Mouse (Mus musculus) CH12.LX (cell line): ENCODE measurements around the gene B3gnt7. TPM values are rescaled to one million over a fixed set of nuclear protein-coding genes. Genes with fewer than 3 reads are reported as not detected.

ENCODE experiments used
- DNase-seq: peaks from one replicate; pipeline ENCODE4 v3.0.0-alpha.2; 2013; ENCODE audit errors: extremely low read depth
- H3K27ac ChIP-seq: 2 replicates; pipeline ENCODE4 v1.5.1; 2012; ENCODE audit warnings: low read depth, mild to moderate bottlenecking, control low read depth, moderate library complexity; ENCODE audit not compliant: insufficient read depth
- H3K27me3 ChIP-seq: replicated peaks from 2 replicates; pipeline ENCODE3; 2012; ENCODE audit warnings: inconsistent platforms
- H3K36me3 ChIP-seq, 2 experiments: replicated peaks in 1 of 2; 2 replicates each; pipeline versions ENCODE3 to v1.6.1; 2012; ENCODE audit warnings: inconsistent platforms in 1 of 2, low read length in 1 of 2, mild to moderate bottlenecking in 1 of 2, mixed read lengths in 1 of 2, moderate library complexity in 1 of 2; ENCODE audit not compliant: control insufficient read depth in 1 of 2, insufficient read depth in 1 of 2
- H3K4me1 ChIP-seq, 2 experiments: 2 replicates each; pipeline ENCODE4 v1.6.1; 2012; ENCODE audit warnings: inconsistent platforms in 1 of 2, moderate library complexity in 1 of 2; ENCODE audit not compliant: insufficient read depth in 2 of 2, control insufficient read depth in 1 of 2
- H3K4me2 ChIP-seq: 2 replicates; pipeline ENCODE4 v1.6.1; 2012; ENCODE audit warnings: low read depth, mild to moderate bottlenecking, control low read depth; ENCODE audit not compliant: poor library complexity, insufficient read depth, severe bottlenecking
- H3K4me3 ChIP-seq, 3 experiments: fragments of 150-350 bp in 1 of 3; sonication (generic) in 1 of 3; replicated peaks in 1 of 3; 2 replicates each; pipeline versions ENCODE3 to v1.5.1; 2011 to 2012; ENCODE audit warnings: low read depth in 2 of 3, low read length in 2 of 3, mild to moderate bottlenecking in 2 of 3, moderate library complexity in 2 of 3, control low read depth in 1 of 3, improper control_type of control experiment in 1 of 3, inconsistent platforms in 1 of 3, mixed read lengths in 1 of 3; ENCODE audit not compliant: poor library complexity in 1 of 3
- H3K79me2 ChIP-seq: replicated peaks from 2 replicates; pipeline ENCODE4 v1.6.1; 2012; ENCODE audit warnings: mild to moderate bottlenecking, moderate library complexity; ENCODE audit not compliant: control insufficient read depth, poor library complexity, insufficient read depth, severe bottlenecking; ENCODE audit errors: extremely low read depth
- H3K9ac ChIP-seq: 2 replicates; pipeline ENCODE4 v1.6.1; 2012; ENCODE audit warnings: low read depth, mild to moderate bottlenecking, control low read depth, moderate library complexity; ENCODE audit not compliant: insufficient read depth
- H3K9me3 ChIP-seq: replicated peaks from 2 replicates; pipeline ENCODE3; 2012; ENCODE audit warnings: low read length, inconsistent platforms, mixed read lengths
- CHD1 ChIP-seq: IDR thresholded peaks from 2 replicates; pipeline ENCODE4 v1.6.1; 2012; ENCODE audit warnings: low read depth, low read length, improper control_type of control experiment, inconsistent platforms
- CHD2 ChIP-seq: IDR thresholded peaks from 2 replicates; pipeline ENCODE4 v1.6.1; 2011; ENCODE audit warnings: low read length, improper control_type of control experiment
- E2F4 ChIP-seq: IDR thresholded peaks from 2 replicates; pipeline ENCODE4 v1.6.1; 2011; ENCODE audit warnings: low read depth, low read length, improper control_type of control experiment; ENCODE audit not compliant: insufficient replicate concordance
- ELF1 ChIP-seq: IDR thresholded peaks from 2 replicates; pipeline ENCODE4 v1.6.1; 2014; ENCODE audit warnings: low read depth, mild to moderate bottlenecking, inconsistent platforms, low read length, improper control_type of control experiment
- MAFK ChIP-seq: IDR thresholded peaks from 2 replicates; pipeline ENCODE4 v1.6.1; 2011; ENCODE audit warnings: low read length, improper control_type of control experiment; ENCODE audit not compliant: insufficient replicate concordance
- MEF2A ChIP-seq: IDR thresholded peaks from 2 replicates; pipeline ENCODE4 v1.6.1; 2014; ENCODE audit warnings: low read depth, mild to moderate bottlenecking, inconsistent platforms, low read length, improper control_type of control experiment, borderline replicate concordance
- MXI1 ChIP-seq: IDR thresholded peaks from 2 replicates; pipeline ENCODE4 v1.6.1; 2011; ENCODE audit warnings: mild to moderate bottlenecking, low read depth, low read length, improper control_type of control experiment
- SIN3A ChIP-seq: IDR thresholded peaks from 2 replicates; pipeline ENCODE4 v1.6.1; 2012; ENCODE audit warnings: low read length, improper control_type of control experiment, inconsistent platforms
- TBP ChIP-seq: conservative IDR thresholded peaks from 2 replicates; pipeline ENCODE4 v1.6.1; 2011; ENCODE audit warnings: low read depth, low read length, improper control_type of control experiment
- TCF12 ChIP-seq: IDR thresholded peaks from 2 replicates; pipeline ENCODE4 v1.6.1; 2014; ENCODE audit warnings: low read depth, mild to moderate bottlenecking, inconsistent platforms, low read length, improper control_type of control experiment
- UBTF ChIP-seq: IDR thresholded peaks from 2 replicates; pipeline ENCODE4 v1.6.1; 2012; ENCODE audit warnings: low read depth, mild to moderate bottlenecking, inconsistent platforms, low read length, improper control_type of control experiment, moderate library complexity
- USF2 ChIP-seq: conservative IDR thresholded peaks from 2 replicates; pipeline ENCODE4 v1.6.1; 2011; ENCODE audit warnings: low read depth, low read length, improper control_type of control experiment
- ZKSCAN1 ChIP-seq: IDR thresholded peaks from 2 replicates; pipeline ENCODE4 v1.6.1; 2012; ENCODE audit warnings: low read depth, inconsistent platforms, low read length, improper control_type of control experiment, borderline replicate concordance
- ZMIZ1 ChIP-seq: IDR thresholded peaks from 2 replicates; pipeline ENCODE4 v1.6.1; 2012; ENCODE audit warnings: low read depth, mild to moderate bottlenecking, inconsistent platforms, low read length, improper control_type of control experiment
- dilution Hi-C: fragments of 300-500 bp; cut with MboI; formaldehyde crosslinking; loops from 2 replicates; pipeline ENCODE4 v1.14.3; 2020; ENCODE audit warnings: low sequenced_read_pairs; ENCODE audit not compliant: extremely low pct_unique_long_range_greater_than_20kb, extremely low pct_ligation_motif_present
- in situ Hi-C: fragments of 300-500 bp; cut with MboI; formaldehyde crosslinking; loops from 3 replicates; pipeline ENCODE4 v1.14.3; 2019; ENCODE audit warnings: low sequenced_read_pairs, low pct_ligation_motif_present, low pct_unique_long_range_greater_than_20kb, mixed read lengths
- polyA plus RNA-seq: library from polyadenylated mRNA; unstranded; fragments of >175 nt; gene quantifications from 2 replicates; pipeline ENCODE4 v1.2.1, GENCODE M21; 2012; ENCODE audit warnings: low read depth; ENCODE audit not compliant: insufficient read length
- total RNA-seq, 2 experiments: library from RNA; depleted of rRNA; stranded (reverse); fragments of 300-350 nt in 1 of 2; fragments of >200 nt in 1 of 2; gene quantifications; 2 replicates each; pipeline ENCODE4 v1.2.3; 2012 to 2014

Gene B3gnt7
- total and polyA plus RNA-seq, 3 experiments = 0.17 TPM; not detected in 2

GRCm38 (mm10) chr1:86306686-86307085 lies 4.1 kb downstream of the B3gnt7 start:
- no peak for DNase-seq
- Histone ChIP-seq H3K79me2 (no peaks in the 10 kb centered on the region), H3K4me1 (peaks cover 2 to 7% of the 10 kb centered on the region in 2 experiments), H3K27ac (no peak overlapping the region), H3K9ac (no peak overlapping the region), H3K4me2 (no peak overlapping the region), H3K27me3 (no peaks in the 10 kb centered on the region), H3K36me3 (no peaks in the 10 kb centered on the region), H3K4me3 (no peak overlapping the region), H3K9me3 (no peaks in the 10 kb centered on the region)
- TF ChIP-seq MAFK = no peak
- no peak for TF ChIP-seq SIN3A
- no peak for TF ChIP-seq MXI1
- no peak for TF ChIP-seq E2F4
- TF ChIP-seq CHD1 = no peak
- TF ChIP-seq MEF2A = no peak
- no peak for TF ChIP-seq ZKSCAN1
- TF ChIP-seq TBP = no peak
- no peak for TF ChIP-seq TCF12
- no peak for TF ChIP-seq ELF1
- no peak for TF ChIP-seq UBTF
- no peak for TF ChIP-seq ZMIZ1
- dilution Hi-C loops = no loop called here
- in situ Hi-C loops = no loop called here

GRCm38 (mm10) chr1:86307177-86307762 lies 4.6 kb downstream of the B3gnt7 start:
- Histone ChIP-seq H3K4me2 (no peak overlapping the region), H3K4me3 (no peak overlapping the region), H3K9me3 (no peaks in the 10 kb centered on the region), H3K27me3 (no peaks in the 10 kb centered on the region), H3K4me1 (peaks cover 0 to 7% of the 10 kb centered on the region in 2 experiments; a peak in 2 of 4 replicates), H3K27ac (no peak overlapping the region), H3K9ac (no peak overlapping the region), H3K79me2 (no peaks in the 10 kb centered on the region)
- no peak for DNase-seq
- dilution Hi-C loops = no loop called here
- no peak for TF ChIP-seq USF2
- no peak for TF ChIP-seq CHD2
- TF ChIP-seq, all 38 proteins: peak for 0
- in situ Hi-C loops = no loop called here
- no peaks in the 10 kb centered on the region for H3K36me3 ChIP-seq
